Mouse (Mus musculus) inflammation-experienced regulatory T-cells, adult 16 weeks (primary cell): ENCODE data around the gene Fabp2. TPM values are rescaled to one million over a fixed set of nuclear protein-coding genes. Genes with fewer than 3 reads are reported as not detected.

Experiments
- polyA plus RNA-seq: library from polyadenylated mRNA; unstranded; fragments of 100-300 nt; shearing (Covaris generic); gene quantifications from one replicate; pipeline ENCODE4 v1.2.1, GENCODE M21; 2017

Gene Fabp2
- not detected for polyA plus RNA-seq

GRCm38 (mm10) chr3:122894772-122895171, at the start of gene Fabp2:
Gene Fabp2 (plus strand): TSS chr3:122895072.

GRCm38 (mm10) chr3:122919260-122919659, 24.4 kb downstream of the Fabp2 start, which contains the start of gene Gm10959:
Gene Gm10959 (minus strand): TSS chr3:122919360.

GRCm38 (mm10) chr3:122924009-122924914, 29.4 kb downstream of the Fabp2 start, which contains the start of gene 1810037I17Rik:
Gene 1810037I17Rik (plus strand): TSS chr3:122924203.

Other genes with a start within 250 kb of the Fabp2 start
- 0.15 TPM for gene Pde5a, start 166.1 kb upstream of the Fabp2 start, polyA plus RNA-seq
- not detected for gene Gm10959, start 24.3 kb downstream of the Fabp2 start, polyA plus RNA-seq
- gene 1810037I17Rik, start 29.1 kb downstream of the Fabp2 start, polyA plus RNA-seq, result 98.3 TPM
- 20.2 TPM for gene Usp53, start 89.4 kb downstream of the Fabp2 start, polyA plus RNA-seq
- not detected for gene Myoz2, start 139.9 kb downstream of the Fabp2 start, polyA plus RNA-seq